Mouse (Mus musculus) v-Abl transformed pro-B cells (cell line): Measurements from ENCODE around the gene Golga5.

Experiments
- in situ Hi-C, 2 experiments: fragments of 400-800 bp; cut with MboI; formaldehyde crosslinking; loops; one replicate each; pipeline ENCODE4 v1.15.1; 2025; ENCODE audit not compliant: unreplicated experiment in 2 of 2

Golga5 gene

DNA sequence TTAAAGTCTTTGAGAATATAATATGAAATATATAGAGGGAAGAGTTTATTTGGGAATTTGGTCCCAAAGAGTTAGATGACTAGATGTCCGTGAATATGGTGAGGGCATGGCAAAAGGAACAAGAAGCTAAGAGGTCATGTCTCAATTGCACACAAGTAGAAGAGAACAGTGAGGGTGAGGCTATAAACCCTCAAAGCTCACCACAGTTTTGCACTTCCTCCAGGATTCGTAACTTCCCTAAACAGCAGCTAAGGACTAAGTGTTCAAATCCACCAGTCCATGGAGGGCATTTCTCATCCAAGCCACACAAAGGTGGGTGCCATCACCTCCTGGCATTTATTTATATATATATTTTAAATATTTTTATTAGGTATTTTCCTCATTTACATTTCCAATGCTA, 32.1 kb downstream of the Golga5 start:
- in situ Hi-C loops = loop anchor here (25.0 kb wide), 2 partner anchors 561 to 811 kb away; partner anchors contain the start of gene Fam181a (in 1 of the 2)

DNA sequence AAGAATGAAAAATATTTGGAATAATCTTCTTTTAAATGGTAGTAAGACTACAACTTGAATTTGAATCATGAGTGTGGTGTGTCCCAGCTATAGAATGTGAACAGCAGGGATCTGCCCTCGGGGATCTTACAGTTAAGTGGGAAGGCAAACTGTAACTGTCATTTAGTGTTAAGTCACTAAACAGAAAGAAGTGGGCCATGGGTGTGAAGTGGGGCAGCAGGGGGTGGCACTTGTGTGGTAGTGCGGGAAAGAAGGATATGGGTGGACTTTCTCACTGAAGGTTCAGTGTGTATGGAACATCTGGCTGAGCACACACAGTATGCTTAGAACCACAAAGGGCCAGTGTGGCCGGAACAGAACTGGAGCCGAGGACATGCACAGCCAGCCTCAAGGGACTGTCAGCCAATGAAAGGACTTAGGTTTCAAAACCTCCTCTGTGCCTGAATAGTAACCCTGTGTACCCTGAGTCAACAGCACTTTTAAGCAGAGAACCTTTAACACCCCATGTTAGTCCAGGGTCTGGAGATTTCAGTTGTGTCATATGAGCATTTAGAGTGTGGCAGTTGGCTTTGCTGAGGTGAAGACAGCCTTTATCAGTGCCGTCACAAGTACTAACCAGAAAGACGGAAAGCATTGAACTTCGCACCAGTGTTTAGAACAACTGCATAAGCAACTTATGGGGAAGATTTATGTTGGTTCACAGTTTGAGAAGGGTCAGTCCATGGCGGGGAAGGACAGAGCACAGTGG, 33.1 kb downstream of the Golga5 start:
- in situ Hi-C loops = loop anchor here (25.0 kb wide), 2 partner anchors 560 to 810 kb away; partner anchors contain the start of gene Fam181a (in 1 of the 2)

DNA sequence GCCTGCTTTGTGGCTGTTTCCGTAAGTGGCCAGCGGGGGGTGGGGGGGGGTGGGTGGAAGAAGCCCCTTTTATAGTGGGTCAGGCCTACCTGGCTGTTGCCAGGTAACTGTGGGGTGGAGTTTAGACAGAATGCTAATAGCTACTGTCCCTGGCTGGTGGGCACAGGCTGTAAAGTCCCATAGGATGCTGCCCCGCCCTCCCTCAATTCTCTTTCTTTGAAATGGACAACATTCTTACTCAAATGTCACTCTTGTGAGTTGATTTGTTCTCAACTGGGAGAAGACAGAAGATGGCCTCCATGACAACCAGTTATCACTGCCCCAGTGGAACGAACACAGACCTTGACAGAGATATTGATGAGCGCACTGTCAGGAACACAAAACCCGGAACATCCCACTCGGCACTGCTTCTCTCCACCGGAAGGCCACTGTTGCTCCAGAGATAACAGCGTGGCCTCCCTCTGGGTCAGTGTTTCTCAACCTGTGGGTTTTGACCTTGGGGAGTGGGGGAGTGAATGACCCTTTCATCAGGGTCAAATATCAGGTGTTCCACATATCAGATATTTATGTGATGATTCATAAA, 36.3 kb downstream of the Golga5 start:
- in situ Hi-C loops = loop anchor here (25.0 kb wide), 2 partner anchors 557 to 807 kb away; partner anchors contain the start of gene Fam181a (in 1 of the 2)

DNA sequence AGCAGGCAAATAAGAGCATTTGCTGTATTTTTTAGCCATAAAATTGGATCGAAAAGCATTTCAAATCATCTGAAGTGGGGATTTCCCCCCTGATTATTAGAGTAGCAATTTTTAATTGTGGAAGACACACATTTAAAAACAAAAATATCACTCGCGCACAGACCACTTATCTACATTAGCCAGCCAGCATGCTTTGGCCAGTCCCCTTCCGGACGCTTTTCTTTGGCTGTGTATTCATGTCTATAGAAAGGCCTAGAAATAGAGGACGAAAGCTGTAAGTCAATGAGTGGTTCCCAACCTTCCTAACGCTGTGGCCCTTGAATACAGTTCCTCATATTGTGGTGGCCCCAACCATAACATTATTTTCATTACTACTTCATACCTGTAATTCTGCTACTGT, 37.0 kb downstream of the Golga5 start:
- in situ Hi-C loops = loop anchor here (25.0 kb wide), 2 partner anchors 556 to 806 kb away; partner anchors contain the start of gene Fam181a (in 1 of the 2)

DNA sequence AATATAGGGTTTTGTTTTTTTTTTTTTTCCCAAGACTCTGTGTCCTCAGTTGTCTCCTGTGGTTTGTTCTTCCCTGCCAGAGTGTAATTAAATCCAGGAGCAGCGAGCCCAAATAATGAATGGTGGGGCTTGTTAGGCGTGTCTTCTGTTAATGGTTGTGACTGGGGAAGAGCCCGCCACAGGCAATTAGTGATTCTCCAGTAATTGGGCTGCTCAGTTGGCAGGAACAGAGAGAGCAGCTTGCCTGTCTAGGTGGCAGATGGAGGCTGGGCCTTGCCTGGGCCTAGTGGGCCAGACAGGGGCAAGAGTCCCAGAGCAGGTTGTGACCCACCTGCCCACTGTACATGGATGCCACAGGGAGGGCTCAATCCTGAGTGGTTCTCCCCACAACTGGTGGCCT, 42.4 kb downstream of the Golga5 start:
- in situ Hi-C loops = loop anchor here (25.0 kb wide), 2 partner anchors 551 to 801 kb away; partner anchors contain the start of gene Fam181a (in 1 of the 2)

DNA sequence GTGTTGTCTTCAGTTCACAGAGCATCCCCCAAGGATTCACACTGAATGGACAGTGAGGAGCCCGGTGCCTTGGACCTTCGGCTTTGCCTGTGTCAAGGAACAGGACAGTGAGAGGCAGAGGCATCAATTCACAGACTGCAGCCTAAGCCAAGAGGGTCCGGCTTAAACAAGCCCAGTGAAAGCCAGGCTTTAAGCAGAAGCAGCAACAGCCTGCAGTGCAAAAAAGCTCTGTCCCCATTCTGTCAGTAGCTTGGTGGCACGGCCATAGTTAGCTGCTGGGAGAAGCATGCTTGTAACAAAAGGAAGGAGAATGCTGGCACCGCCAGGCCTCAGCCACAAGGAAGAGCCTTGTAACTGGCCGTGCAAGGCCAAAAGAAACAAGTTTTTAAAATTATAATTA, 45.2 kb downstream of the Golga5 start:
- in situ Hi-C loops = loop anchor here (25.0 kb wide), 2 partner anchors 548 to 798 kb away; partner anchors contain the start of gene Fam181a (in 1 of the 2)

DNA sequence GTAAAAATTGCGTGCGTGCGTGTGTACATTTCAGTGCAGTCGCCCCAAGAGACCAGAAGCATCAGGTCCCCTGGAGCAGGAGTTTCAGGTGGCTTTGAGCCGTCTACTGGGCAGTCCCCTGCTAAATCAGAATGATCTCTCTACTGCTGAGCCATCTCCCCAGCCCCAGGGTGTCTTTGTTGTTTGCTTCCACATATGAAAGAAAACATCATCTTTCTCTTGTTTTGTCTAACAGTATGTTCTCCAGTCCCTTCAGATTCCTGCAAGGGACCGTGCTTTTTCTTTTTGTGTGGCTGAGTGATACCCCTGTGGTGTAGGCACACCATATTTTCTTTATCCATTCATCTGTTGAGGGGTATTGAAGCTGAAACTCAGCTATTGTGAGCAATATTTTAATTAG, 45.8 kb downstream of the Golga5 start:
- in situ Hi-C loops = loop anchor here (25.0 kb wide), 2 partner anchors 548 to 798 kb away; partner anchors contain the start of gene Fam181a (in 1 of the 2)

DNA sequence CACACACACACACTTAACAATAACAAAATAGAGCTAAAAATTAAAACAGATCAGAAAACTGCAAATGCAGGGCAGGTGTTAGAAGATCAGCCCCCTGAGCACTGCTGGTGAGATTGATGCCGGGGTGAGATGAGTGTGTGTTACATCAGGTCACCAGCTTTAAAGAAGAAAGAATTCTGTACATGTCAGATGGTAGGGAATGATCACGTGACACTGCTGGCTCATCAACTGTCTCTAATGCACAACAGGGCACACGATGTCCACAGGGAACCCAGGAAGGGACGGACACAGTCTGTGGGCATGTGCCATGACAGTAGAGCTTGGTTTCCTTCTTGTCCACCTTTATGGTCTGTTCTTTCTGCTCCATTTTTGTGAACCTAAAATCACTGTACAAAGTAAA, 47.2 kb downstream of the Golga5 start:
- in situ Hi-C loops = loop anchor here (25.0 kb wide), 2 partner anchors 546 to 796 kb away; partner anchors contain the start of gene Fam181a (in 1 of the 2)

DNA sequence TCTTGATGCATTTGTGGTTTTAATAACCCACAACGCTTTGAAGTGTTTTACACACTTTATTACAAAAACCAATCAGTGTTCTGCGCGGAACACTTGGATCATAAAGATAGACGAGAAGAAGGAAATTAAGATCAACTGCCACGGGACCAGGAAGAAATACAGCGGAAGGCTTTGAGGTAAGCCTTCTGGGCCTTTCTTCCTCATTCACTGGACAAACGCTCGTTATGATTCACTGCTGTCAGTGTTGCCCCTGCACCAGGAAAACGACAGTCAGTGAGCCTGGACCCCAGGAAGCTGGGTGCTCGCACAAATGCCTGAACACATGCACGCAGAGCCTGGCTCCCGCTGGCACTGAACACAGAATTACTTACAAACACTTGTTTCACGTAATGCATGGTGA, 48.7 kb downstream of the Golga5 start:
- in situ Hi-C loops = loop anchor here (25.0 kb wide), 2 partner anchors 545 to 795 kb away; partner anchors contain the start of gene Fam181a (in 1 of the 2)

DNA sequence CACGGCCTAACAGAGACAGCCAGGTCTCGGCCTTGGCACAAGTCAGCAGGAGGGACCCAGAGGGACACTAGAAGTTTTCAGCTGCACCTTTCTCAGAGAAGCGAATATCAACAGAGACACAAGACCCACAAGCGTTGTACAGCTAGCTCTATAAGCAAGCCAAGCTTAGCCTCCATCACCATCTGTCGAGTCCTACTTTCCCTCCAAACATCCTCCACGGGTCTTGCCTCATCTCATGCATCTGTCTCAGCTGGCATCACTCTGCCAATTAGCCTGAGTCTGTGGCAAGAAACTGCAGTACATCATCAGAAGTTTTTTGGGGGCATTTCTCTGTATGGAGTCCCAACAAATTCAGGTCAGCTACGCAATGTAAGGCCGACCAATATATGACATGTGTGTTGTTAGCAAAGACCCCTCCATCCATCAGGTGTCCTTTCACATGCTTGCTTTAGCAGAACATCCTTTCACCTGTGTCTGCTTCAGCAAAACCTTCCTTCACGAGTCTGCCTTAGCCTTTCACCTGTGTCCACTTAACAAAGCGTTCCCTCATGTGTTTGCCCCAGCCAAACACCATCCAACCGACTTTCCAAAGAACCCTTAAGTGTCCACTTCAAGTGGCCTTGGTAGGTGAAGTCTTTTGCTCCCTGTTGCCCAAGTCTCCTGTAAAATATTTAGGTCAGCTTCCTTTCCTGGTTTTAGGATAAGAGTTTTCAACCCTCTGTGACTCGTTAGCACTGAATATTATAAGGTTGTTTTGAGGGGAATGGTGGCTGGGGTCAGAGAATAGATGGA, 51.2 kb downstream of the Golga5 start:
- in situ Hi-C loops = loop anchor here (5.0 to 25.0 kb wide), 4 partner anchors 207 to 792 kb away; partner anchors contain the start of gene Fam181a (in 1 of the 2)

DNA sequence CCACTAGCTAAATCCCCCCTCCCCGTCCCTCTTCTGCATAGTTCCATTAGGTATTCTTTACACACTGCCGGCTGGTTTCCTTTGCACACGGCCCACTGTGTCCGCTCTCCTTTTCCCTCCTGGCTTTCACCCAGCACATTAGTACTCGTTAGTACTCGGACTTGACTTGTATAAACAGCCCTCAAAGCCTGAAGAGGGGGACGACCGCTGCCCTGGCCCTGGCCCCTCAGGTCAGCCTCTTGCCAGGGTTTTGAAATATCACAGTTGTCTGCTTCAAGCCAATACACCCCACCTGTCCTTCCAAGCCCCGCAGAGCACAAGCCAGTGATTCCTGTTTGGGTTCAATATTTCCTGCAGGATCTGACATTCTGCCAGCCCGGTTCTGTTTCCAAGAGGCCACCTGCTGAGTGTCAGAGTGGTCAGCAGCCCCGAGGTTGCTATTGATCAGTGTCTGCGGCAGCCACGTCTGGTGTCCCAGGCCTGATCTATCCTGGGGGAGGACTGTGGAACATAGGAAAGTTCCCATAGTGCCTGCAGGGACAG, 52.9 kb downstream of the Golga5 start:
- in situ Hi-C loops = loop anchor here (5.0 to 25.0 kb wide), 4 partner anchors 205 to 790 kb away; partner anchors contain the start of gene Fam181a (in 1 of the 2)

DNA sequence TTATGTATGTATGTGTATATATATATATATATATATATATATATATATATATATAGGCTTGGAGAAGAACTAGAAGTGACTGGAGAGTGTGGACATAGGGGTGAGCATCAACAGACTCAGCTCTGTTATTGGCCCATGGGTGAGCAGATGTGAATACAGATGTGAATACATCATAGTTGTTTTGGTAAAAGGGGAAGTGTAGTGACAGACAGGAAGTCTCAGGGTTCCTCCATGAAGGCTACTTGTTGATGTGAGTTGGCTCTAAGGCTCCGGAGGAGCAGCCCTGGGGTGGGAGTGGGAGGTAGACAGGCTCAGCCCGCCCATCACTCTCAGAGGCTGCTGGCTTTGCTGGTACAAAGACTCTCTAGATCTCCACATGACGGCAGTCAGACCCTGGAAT, 55.3 kb downstream of the Golga5 start:
- in situ Hi-C loops = loop anchor here (5.0 to 25.0 kb wide), 4 partner anchors 203 to 788 kb away; partner anchors contain the start of gene Fam181a (in 1 of the 2)

DNA sequence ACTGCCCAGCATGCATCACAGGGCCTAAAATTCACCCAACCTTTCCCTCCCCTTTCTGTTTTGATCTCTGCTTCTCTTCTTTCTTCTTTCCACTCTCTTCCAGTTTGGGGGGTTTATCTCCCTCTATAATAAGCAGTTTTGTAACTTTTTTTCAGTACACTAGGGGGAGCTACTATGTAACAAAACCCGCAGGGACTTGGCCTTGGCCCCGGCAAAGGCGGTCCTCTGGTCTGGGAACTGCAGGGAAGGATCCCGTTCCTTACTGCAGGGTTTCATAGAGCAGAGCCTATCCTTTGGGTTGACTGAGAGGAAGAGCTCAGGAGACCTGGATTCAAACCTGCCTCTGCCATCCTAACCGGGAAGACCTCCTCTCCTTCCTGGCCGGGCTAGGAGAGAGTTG, 55.8 kb downstream of the Golga5 start:
- in situ Hi-C loops = loop anchor here (5.0 to 25.0 kb wide), 7 partner anchors 53 to 788 kb away; partner anchors contain the start of gene Fam181a (in 1 of the 2)

DNA sequence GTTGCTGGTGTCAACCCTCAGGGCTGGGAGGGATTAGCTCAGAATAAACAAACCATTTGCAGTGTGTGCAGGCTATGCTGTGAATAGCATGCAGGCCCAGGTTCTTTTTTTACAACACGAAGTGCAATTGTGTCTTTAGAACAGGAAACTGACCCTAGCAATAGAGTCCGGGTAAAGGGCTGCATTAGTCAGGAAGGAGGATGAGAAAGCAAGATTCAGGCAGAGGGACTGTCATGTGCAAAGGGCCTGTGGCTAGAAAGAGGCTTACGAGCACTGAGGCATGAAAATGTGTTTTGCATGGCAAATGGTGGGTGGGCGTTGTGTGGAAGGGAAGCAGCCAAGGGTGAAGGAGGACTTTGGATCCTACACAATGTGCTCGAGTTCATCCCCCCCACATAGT, 59.1 kb downstream of the Golga5 start:
- in situ Hi-C loops = loop anchor here (5.0 to 10.0 kb wide), 4 partner anchors 49 to 537 kb away; no protein-coding TSS in a partner anchor

DNA sequence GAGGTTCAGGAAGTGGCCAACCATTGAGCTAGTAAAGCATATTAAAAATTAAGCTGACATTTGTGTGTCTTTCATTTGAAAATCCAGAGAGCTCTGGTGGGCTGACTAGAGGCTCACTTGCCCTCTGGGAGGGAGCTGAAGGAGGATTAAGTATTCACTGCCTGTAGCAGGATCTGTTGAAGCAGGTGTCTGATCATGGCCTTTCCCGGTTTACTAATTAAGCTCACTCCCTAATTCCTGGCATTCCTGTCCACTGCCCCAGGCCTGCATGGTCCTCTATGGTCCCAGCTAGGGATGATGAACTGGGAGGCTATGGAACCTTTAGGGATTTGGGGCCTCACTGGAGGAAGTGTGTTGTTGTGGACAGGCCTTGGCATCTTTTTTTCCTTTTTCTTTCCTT, 66.9 kb downstream of the Golga5 start:
- in situ Hi-C loops = no loop called here

DNA sequence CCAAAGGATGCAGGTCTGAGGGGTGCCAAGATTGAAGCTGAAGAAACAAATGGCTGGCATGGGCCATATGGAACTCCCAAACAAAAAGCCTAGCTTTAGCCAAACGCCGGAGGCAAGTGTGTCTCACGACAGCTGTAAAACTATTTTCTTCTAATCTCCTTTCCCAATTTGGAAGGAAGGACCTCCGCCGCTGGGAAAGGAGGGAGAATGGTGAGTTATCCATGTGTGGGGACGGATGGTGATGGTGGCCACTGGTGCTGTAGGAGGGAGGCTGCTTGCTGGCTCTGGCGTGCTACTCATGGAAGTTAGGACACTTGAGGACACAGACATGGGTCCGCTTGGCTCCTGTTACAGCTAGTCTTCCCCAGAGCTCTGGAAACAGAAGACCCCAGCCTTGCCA, 71.3 kb downstream of the Golga5 start:
- in situ Hi-C loops = no loop called here

DNA sequence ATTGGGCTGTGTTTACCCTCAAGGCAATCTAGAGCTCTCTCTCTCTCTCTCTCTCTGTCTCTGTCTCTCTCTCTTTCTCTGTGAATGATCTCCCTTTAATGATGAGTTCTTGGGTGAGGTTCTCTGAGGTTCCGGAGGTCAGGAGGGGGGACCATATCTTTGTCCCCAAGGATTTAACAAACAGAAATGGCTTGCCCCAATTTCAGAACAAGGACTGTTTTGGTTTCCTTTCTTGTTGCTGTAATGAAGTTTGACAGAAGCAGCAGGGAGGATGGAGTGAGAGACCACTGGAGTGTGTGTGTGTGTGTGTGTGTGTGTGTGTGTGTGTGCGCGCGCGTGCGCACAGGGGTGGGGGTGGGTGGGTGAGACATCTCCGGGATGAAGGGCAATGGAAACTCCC, 72.2 kb downstream of the Golga5 start:
- in situ Hi-C loops = no loop called here

DNA sequence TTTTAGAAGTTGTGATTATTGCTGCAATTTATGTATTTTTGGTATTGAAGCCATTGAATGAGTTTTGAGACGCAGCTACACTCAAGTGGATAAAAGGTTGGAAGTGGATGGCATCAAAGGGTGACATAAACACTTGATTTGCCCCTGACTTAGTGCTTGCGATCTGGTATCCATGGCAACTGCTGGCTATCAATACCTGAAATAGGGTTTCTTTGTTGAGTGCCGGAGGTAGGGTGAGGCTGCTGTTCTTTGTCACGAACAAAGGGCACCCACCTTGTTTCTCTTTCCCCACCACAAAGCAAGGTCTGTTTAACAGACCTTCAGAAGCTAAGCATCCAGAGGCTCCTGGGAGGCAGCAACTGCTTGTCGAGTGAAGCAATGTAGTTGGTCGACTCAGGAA, 76.2 kb downstream of the Golga5 start:
- in situ Hi-C loops = no loop called here
